Mouse (Mus musculus): ENCODE measurements around the gene Tnni3k. TPM values are rescaled to one million over a fixed set of nuclear protein-coding genes. Genes with fewer than 3 reads are reported as not detected.

Tnni3k gene
- polyA plus RNA-seq, 1 experiment, result 1.3 TPM

- TF ChIP-seq POLR2A (IDR thresholded peaks at IDR 0.05; ENCODE audit: borderline replicate concordance, extremely low read depth, low read depth, low read length) (no peak), CTCF (IDR thresholded peaks at IDR 0.05; ENCODE audit: insufficient read depth, low read length) (no peak)
- WGBS, result 42% methylated on average over 1 of the region's 1 CpGs
- Histone ChIP-seq H3K4me3 (replicated peaks; ENCODE audit: extremely low read depth, low read depth, low read length) (no peak overlapping the region), H3K4me1 (ENCODE audit: control insufficient read depth, insufficient read depth, low read length) (no peaks in the 10 kb centered on the region)
- DNase-seq, result no peak
These were observed 2.0 kb downstream of the Tnni3k start for GRCm38 (mm10) chr3:155053189-155053588.

GRCm38 (mm10) chr3:155052021-155052420 lies 3.2 kb downstream of the Tnni3k start:
- no peak for TF ChIP-seq CTCF (IDR thresholded peaks at IDR 0.05; ENCODE audit: insufficient read depth, low read length)
- TF ChIP-seq POLR2A (IDR thresholded peaks at IDR 0.05; ENCODE audit: borderline replicate concordance, extremely low read depth, low read depth, low read length), result no peak
- Histone ChIP-seq H3K4me1 (ENCODE audit: control insufficient read depth, insufficient read depth, low read length) (no peaks in the 10 kb centered on the region), H3K4me3 (replicated peaks; ENCODE audit: extremely low read depth, low read depth, low read length) (no peak overlapping the region)
- no peak for DNase-seq

- H3K4me3 ChIP-seq (replicated peaks; ENCODE audit: extremely low read depth, low read depth, low read length), result no peak overlapping the region
- 39% methylated on average over 1 of the region's 1 CpGs for WGBS
- TF ChIP-seq CTCF (IDR thresholded peaks at IDR 0.05; ENCODE audit: insufficient read depth, low read length) (no peak), POLR2A (IDR thresholded peaks at IDR 0.05; ENCODE audit: borderline replicate concordance, extremely low read depth, low read depth, low read length) (no peak)
- H3K4me1 ChIP-seq (ENCODE audit: control insufficient read depth, insufficient read depth, low read length), result no peaks in the 10 kb centered on the region
- DNase-seq, result no peak
These were observed 16.0 kb downstream of the Tnni3k start for GRCm38 (mm10) chr3:155039012-155039836.

GRCm38 (mm10) chr3:155034323-155034722 lies 20.9 kb downstream of the Tnni3k start:
- Histone ChIP-seq H3K4me1 (ENCODE audit: control insufficient read depth, insufficient read depth, low read length) (no peaks in the 10 kb centered on the region), H3K4me3 (replicated peaks; ENCODE audit: extremely low read depth, low read depth, low read length) (no peak overlapping the region)
- no peak for TF ChIP-seq POLR2A (IDR thresholded peaks at IDR 0.05; ENCODE audit: borderline replicate concordance, extremely low read depth, low read depth, low read length)
- TF ChIP-seq CTCF (IDR thresholded peaks at IDR 0.05; ENCODE audit: insufficient read depth, low read length), result no peak
- 74% methylated on average over 7 of the region's 7 CpGs for WGBS
- no peak for DNase-seq

GRCm38 (mm10) chr3:155030200-155030599 lies 25.0 kb downstream of the Tnni3k start:
- no peaks in the 10 kb centered on the region for H3K4me1 ChIP-seq (ENCODE audit: control insufficient read depth, insufficient read depth, low read length)
- TF ChIP-seq POLR2A (IDR thresholded peaks at IDR 0.05; ENCODE audit: borderline replicate concordance, extremely low read depth, low read depth, low read length), result no peak
- no peak for TF ChIP-seq CTCF (IDR thresholded peaks at IDR 0.05; ENCODE audit: insufficient read depth, low read length)
- H3K4me3 ChIP-seq (replicated peaks; ENCODE audit: extremely low read depth, low read depth, low read length), result no peak overlapping the region
- 87% methylated on average over 9 of the region's 9 CpGs for WGBS
- no peak for DNase-seq

GRCm38 (mm10) chr3:155002781-155003180 lies 52.4 kb downstream of the Tnni3k start:
- DNase-seq, result no peak
- WGBS, result 70% methylated on average over 4 of the region's 4 CpGs

GRCm38 (mm10) chr3:155001056-155001455 lies 54.2 kb downstream of the Tnni3k start:
- no peak overlapping the region for H3K4me3 ChIP-seq (replicated peaks; ENCODE audit: extremely low read depth, low read depth, low read length)
- no peaks in the 10 kb centered on the region for H3K4me1 ChIP-seq (ENCODE audit: control insufficient read depth, insufficient read depth, low read length)
- TF ChIP-seq POLR2A (IDR thresholded peaks at IDR 0.05; ENCODE audit: borderline replicate concordance, extremely low read depth, low read depth, low read length) (no peak), CTCF (IDR thresholded peaks at IDR 0.05; ENCODE audit: insufficient read depth, low read length) (no peak)
- no peak for DNase-seq

More at GRCm38 (mm10) chr3:155002781-155003180, 52.4 kb downstream of the Tnni3k start:
- Histone ChIP-seq H3K4me1 (ENCODE audit: control insufficient read depth, insufficient read depth, low read length) (no peaks in the 10 kb centered on the region), H3K4me3 (replicated peaks; ENCODE audit: extremely low read depth, low read depth, low read length) (no peak overlapping the region)
- no peak for TF ChIP-seq POLR2A (IDR thresholded peaks at IDR 0.05; ENCODE audit: borderline replicate concordance, extremely low read depth, low read depth, low read length)
- no peak for TF ChIP-seq CTCF (IDR thresholded peaks at IDR 0.05; ENCODE audit: insufficient read depth, low read length)

- no peak for DNase-seq
- no peaks in the 10 kb centered on the region for H3K4me1 ChIP-seq (ENCODE audit: control insufficient read depth, insufficient read depth, low read length)
- H3K4me3 ChIP-seq (replicated peaks; ENCODE audit: extremely low read depth, low read depth, low read length), result no peak overlapping the region
- no peak for TF ChIP-seq CTCF (IDR thresholded peaks at IDR 0.05; ENCODE audit: insufficient read depth, low read length)
- no peak for TF ChIP-seq POLR2A (IDR thresholded peaks at IDR 0.05; ENCODE audit: borderline replicate concordance, extremely low read depth, low read depth, low read length)
These were observed 62.5 kb downstream of the Tnni3k start for GRCm38 (mm10) chr3:154992678-154993077.

- TF ChIP-seq POLR2A (IDR thresholded peaks at IDR 0.05; ENCODE audit: borderline replicate concordance, extremely low read depth, low read depth, low read length) (no peak), CTCF (IDR thresholded peaks at IDR 0.05; ENCODE audit: insufficient read depth, low read length) (no peak)
- H3K4me1 ChIP-seq (ENCODE audit: control insufficient read depth, insufficient read depth, low read length), result no peaks in the 10 kb centered on the region
- no peak overlapping the region for H3K4me3 ChIP-seq (replicated peaks; ENCODE audit: extremely low read depth, low read depth, low read length)
- DNase-seq, result no peak
- 75% methylated on average over 7 of the region's 7 CpGs for WGBS
These were observed 76.1 kb downstream of the Tnni3k start for GRCm38 (mm10) chr3:154979101-154979500.

GRCm38 (mm10) chr3:154971626-154972025 lies 83.6 kb downstream of the Tnni3k start:
- Histone ChIP-seq H3K4me1 (ENCODE audit: control insufficient read depth, insufficient read depth, low read length) (no peaks in the 10 kb centered on the region), H3K4me3 (replicated peaks; ENCODE audit: extremely low read depth, low read depth, low read length) (no peak overlapping the region)
- DNase-seq, result no peak
- no peak for TF ChIP-seq CTCF (IDR thresholded peaks at IDR 0.05; ENCODE audit: insufficient read depth, low read length)
- no peak for TF ChIP-seq POLR2A (IDR thresholded peaks at IDR 0.05; ENCODE audit: borderline replicate concordance, extremely low read depth, low read depth, low read length)
- 71% methylated on average over 1 of the region's 1 CpGs for WGBS

All from lung, adult 2 months (tissue).